Mouse (Mus musculus): ENCODE results near the gene Setd1b. TPM values are rescaled to one million over a fixed set of nuclear protein-coding genes. Genes with fewer than 3 reads are reported as not detected.
A peak's percentile ranks its signal among the peaks of the same experiment; 100 is the strongest.

Gene Setd1b
- polyA plus RNA-seq, 1 experiment from 2014 or later: 8.4 TPM

- H3K27me3 ChIP-seq (ENCODE audit: insufficient read depth, low read length): no peaks in the 10 kb centered on the region
- peaks cover 9% of the 10 kb centered on the region for H3K4me1 ChIP-seq (ENCODE audit: insufficient read depth, low read length)
- no peak overlapping the region for H3K9ac ChIP-seq (replicated peaks; ENCODE audit: low read length)
- no peak overlapping the region for H3K4me2 ChIP-seq (replicated peaks; ENCODE audit: low read depth, low read length)
- no peaks in the 10 kb centered on the region for H3K9me3 ChIP-seq (ENCODE audit: low read length)
- WGBS: 67% methylated on average over 18 of the region's 18 CpGs
- ATAC-seq (ENCODE audit: low FRiP score, low TSS enrichment): 0 out of 2 replicates have a peak, but pooled peaks have one; percentile 36
- H3K4me3 ChIP-seq (ENCODE audit: low read length): no peak overlapping the region
- H3K27ac ChIP-seq (ENCODE audit: low read length): no peak overlapping the region
- H3K36me3 ChIP-seq (ENCODE audit: insufficient read depth, low read length): no peaks in the 10 kb centered on the region
Measured at GRCm38 (mm10) chr5:123125638-123126406, 16.2 kb upstream of the Setd1b start.

- Histone ChIP-seq H3K4me1 (ENCODE audit: insufficient read depth, low read length) (peaks cover 18% of the 10 kb centered on the region), H3K36me3 (ENCODE audit: insufficient read depth, low read length) (no peaks in the 10 kb centered on the region), H3K4me2 (replicated peaks; ENCODE audit: low read depth, low read length) (no peak overlapping the region), H3K9ac (replicated peaks; ENCODE audit: low read length) (no peak overlapping the region), H3K9me3 (ENCODE audit: low read length) (no peaks in the 10 kb centered on the region), H3K27ac (ENCODE audit: low read length) (no peak overlapping the region), H3K27me3 (ENCODE audit: insufficient read depth, low read length) (no peaks in the 10 kb centered on the region), H3K4me3 (ENCODE audit: low read length) (no peak overlapping the region)
- ATAC-seq (ENCODE audit: low FRiP score, low TSS enrichment): no peak
- WGBS: 61% methylated on average over 6 of the region's 6 CpGs
Measured at GRCm38 (mm10) chr5:123127031-123127430, 15.0 kb upstream of the Setd1b start.

- WGBS: 53% methylated on average over 10 of the region's 10 CpGs
- no peak overlapping the region for H3K4me2 ChIP-seq (replicated peaks; ENCODE audit: low read depth, low read length)
Measured at GRCm38 (mm10) chr5:123128426-123129169, 13.4 kb upstream of the Setd1b start.

GRCm38 (mm10) chr5:123129170-123129757 lies 12.7 kb upstream of the Setd1b start:
- Histone ChIP-seq H3K4me3 (ENCODE audit: low read length) (no peak overlapping the region), H3K4me1 (ENCODE audit: insufficient read depth, low read length) (peaks cover 39% of the 10 kb centered on the region), H3K9ac (replicated peaks; ENCODE audit: low read length) (no peak overlapping the region), H3K27me3 (ENCODE audit: insufficient read depth, low read length) (no peaks in the 10 kb centered on the region), H3K4me2 (replicated peaks; ENCODE audit: low read depth, low read length) (no peak overlapping the region), H3K27ac (ENCODE audit: low read length) (no peak overlapping the region), H3K36me3 (ENCODE audit: insufficient read depth, low read length) (peaks cover 4% of the 10 kb centered on the region; the same call in 1 of the 2 replicates), H3K9me3 (ENCODE audit: low read length) (no peaks in the 10 kb centered on the region)
- 78% methylated on average over 10 of the region's 10 CpGs for WGBS
- no peak for ATAC-seq (ENCODE audit: low FRiP score, low TSS enrichment)

More at GRCm38 (mm10) chr5:123128426-123129169, 13.4 kb upstream of the Setd1b start:
- H3K27ac ChIP-seq (ENCODE audit: low read length): no peak overlapping the region
- H3K36me3 ChIP-seq (ENCODE audit: insufficient read depth, low read length): no peaks in the 10 kb centered on the region; the same call in 1 of the 2 replicates
- no peak overlapping the region for H3K4me3 ChIP-seq (ENCODE audit: low read length)
- H3K9ac ChIP-seq (replicated peaks; ENCODE audit: low read length): no peak overlapping the region
- H3K27me3 ChIP-seq (ENCODE audit: insufficient read depth, low read length): no peaks in the 10 kb centered on the region
- H3K9me3 ChIP-seq (ENCODE audit: low read length): no peaks in the 10 kb centered on the region
- ATAC-seq (ENCODE audit: low FRiP score, low TSS enrichment): no peak
- H3K4me1 ChIP-seq (ENCODE audit: insufficient read depth, low read length): peaks cover 33% of the 10 kb centered on the region

- ATAC-seq (ENCODE audit: low FRiP score, low TSS enrichment): no peak
Measured at GRCm38 (mm10) chr5:123130030-123130813, 11.8 kb upstream of the Setd1b start.

GRCm38 (mm10) chr5:123130814-123131148 lies 11.2 kb upstream of the Setd1b start:
- Histone ChIP-seq H3K9me3 (ENCODE audit: low read length) (no peaks in the 10 kb centered on the region), H3K4me3 (ENCODE audit: low read length) (no peak overlapping the region), H3K9ac (replicated peaks; ENCODE audit: low read length) (no peak overlapping the region), H3K4me2 (replicated peaks; ENCODE audit: low read depth, low read length) (no peak overlapping the region), H3K4me1 (ENCODE audit: insufficient read depth, low read length) (peaks cover 55% of the 10 kb centered on the region), H3K36me3 (ENCODE audit: insufficient read depth, low read length) (peaks cover 10% of the 10 kb centered on the region; the same call in 1 of the 2 replicates), H3K27ac (ENCODE audit: low read length) (no peak overlapping the region), H3K27me3 (ENCODE audit: insufficient read depth, low read length) (no peaks in the 10 kb centered on the region)
- WGBS: 92% methylated on average over 5 of the region's 5 CpGs
- ATAC-seq (ENCODE audit: low FRiP score, low TSS enrichment): no peak

More at GRCm38 (mm10) chr5:123130030-123130813, 11.8 kb upstream of the Setd1b start:
- no peaks in the 10 kb centered on the region for H3K27me3 ChIP-seq (ENCODE audit: insufficient read depth, low read length)
- H3K4me2 ChIP-seq (replicated peaks; ENCODE audit: low read depth, low read length): no peak overlapping the region
- no peak overlapping the region for H3K4me3 ChIP-seq (ENCODE audit: low read length)
- peaks cover 49% of the 10 kb centered on the region for H3K4me1 ChIP-seq (ENCODE audit: insufficient read depth, low read length)
- 90% methylated on average over 9 of the region's 9 CpGs for WGBS
- peaks cover 10% of the 10 kb centered on the region; the same call in 1 of the 2 replicates for H3K36me3 ChIP-seq (ENCODE audit: insufficient read depth, low read length)
- no peak overlapping the region for H3K27ac ChIP-seq (ENCODE audit: low read length)
- H3K9ac ChIP-seq (replicated peaks; ENCODE audit: low read length): no peak overlapping the region
- no peaks in the 10 kb centered on the region for H3K9me3 ChIP-seq (ENCODE audit: low read length)

GRCm38 (mm10) chr5:123132308-123133071 lies 9.5 kb upstream of the Setd1b start, which contains the start of gene Rhof:
Rhof (minus strand) TSS chr5:123132692.
- Histone ChIP-seq H3K9me3 (ENCODE audit: low read length) (no peaks in the 10 kb centered on the region), H3K27ac (ENCODE audit: low read length) (peak within 1 kb of the TSS; percentile 100), H3K36me3 (ENCODE audit: insufficient read depth, low read length) (peaks cover 10% of the 10 kb centered on the region; the same call in 1 of the 2 replicates), H3K27me3 (ENCODE audit: insufficient read depth, low read length) (no peaks in the 10 kb centered on the region), H3K9ac (replicated peaks; ENCODE audit: low read length) (peak within 1 kb of the TSS; percentile 67), H3K4me1 (ENCODE audit: insufficient read depth, low read length) (peaks cover 72% of the 10 kb centered on the region), H3K4me2 (replicated peaks; ENCODE audit: low read depth, low read length) (peak within 1 kb of the TSS; percentile 77), H3K4me3 (ENCODE audit: low read length) (peak within 1 kb of the TSS; percentile 49)
- ATAC-seq (ENCODE audit: low FRiP score, low TSS enrichment): peak; percentile 57
- WGBS: 3% methylated on average over 44 of the region's 44 CpGs

- H3K4me1 ChIP-seq (ENCODE audit: insufficient read depth, low read length): peaks cover 74% of the 10 kb centered on the region
- 18% methylated on average over 18 of the region's 18 CpGs for WGBS
- H3K4me3 ChIP-seq (ENCODE audit: low read length): peak overlapping the region; percentile 49; the same call in 1 of the 2 replicates
- no peaks in the 10 kb centered on the region for H3K9me3 ChIP-seq (ENCODE audit: low read length)
- no peaks in the 10 kb centered on the region for H3K27me3 ChIP-seq (ENCODE audit: insufficient read depth, low read length)
- ATAC-seq (ENCODE audit: low FRiP score, low TSS enrichment): no peak
- H3K36me3 ChIP-seq (ENCODE audit: insufficient read depth, low read length): peaks cover 10% of the 10 kb centered on the region; the same call in 1 of the 2 replicates
- H3K9ac ChIP-seq (replicated peaks; ENCODE audit: low read length): no peak overlapping the region; the same call in 1 of the 2 replicates
- peak overlapping the region; percentile 22; the same call in 1 of the 2 replicates for H3K4me2 ChIP-seq (replicated peaks; ENCODE audit: low read depth, low read length)
- H3K27ac ChIP-seq (ENCODE audit: low read length): peak overlapping the region; percentile 100
Measured at GRCm38 (mm10) chr5:123133083-123133783, 8.8 kb upstream of the Setd1b start.

Data from kidney, embryonic 16.5 days (tissue).